Mouse (Mus musculus) right cerebral cortex, postnatal 4 days (tissue): ENCODE data around the gene Cst13.

Experiments used
- DNase-seq: peaks from one replicate; pipeline ENCODE4 v3.0.0-alpha.2; 2022

Gene Cst13

DNA sequence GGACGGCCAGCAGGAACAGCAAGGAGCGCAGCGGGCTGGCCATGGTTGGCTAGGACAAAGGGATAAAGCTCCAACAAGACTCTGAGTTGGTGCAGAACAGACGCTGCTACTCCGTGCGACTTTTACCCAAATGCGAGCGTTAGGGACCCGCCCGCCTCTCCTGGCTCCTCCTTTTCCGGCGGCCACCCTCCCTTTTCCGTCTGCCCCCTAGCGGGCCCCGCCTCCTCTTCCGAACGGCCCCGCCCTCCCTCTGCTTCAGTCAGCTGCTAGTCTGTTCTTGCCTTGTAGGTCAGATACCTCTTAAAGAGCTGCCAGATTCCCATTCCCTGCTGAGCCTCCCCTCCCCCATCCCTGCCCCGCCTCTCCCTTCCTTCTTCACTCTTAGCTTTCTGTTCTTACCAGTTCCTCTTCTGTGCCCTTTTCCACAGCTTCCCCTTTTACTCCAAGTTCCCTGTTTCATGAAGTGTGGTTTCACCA, 55.5 kb downstream of the Cst13 start, which contains the start of gene Cst3:
Cst3 (minus strand) TSS at position 358 of the 477 bp plus-strand sequence.
- peak; percentile 89 for DNase-seq

DNA sequence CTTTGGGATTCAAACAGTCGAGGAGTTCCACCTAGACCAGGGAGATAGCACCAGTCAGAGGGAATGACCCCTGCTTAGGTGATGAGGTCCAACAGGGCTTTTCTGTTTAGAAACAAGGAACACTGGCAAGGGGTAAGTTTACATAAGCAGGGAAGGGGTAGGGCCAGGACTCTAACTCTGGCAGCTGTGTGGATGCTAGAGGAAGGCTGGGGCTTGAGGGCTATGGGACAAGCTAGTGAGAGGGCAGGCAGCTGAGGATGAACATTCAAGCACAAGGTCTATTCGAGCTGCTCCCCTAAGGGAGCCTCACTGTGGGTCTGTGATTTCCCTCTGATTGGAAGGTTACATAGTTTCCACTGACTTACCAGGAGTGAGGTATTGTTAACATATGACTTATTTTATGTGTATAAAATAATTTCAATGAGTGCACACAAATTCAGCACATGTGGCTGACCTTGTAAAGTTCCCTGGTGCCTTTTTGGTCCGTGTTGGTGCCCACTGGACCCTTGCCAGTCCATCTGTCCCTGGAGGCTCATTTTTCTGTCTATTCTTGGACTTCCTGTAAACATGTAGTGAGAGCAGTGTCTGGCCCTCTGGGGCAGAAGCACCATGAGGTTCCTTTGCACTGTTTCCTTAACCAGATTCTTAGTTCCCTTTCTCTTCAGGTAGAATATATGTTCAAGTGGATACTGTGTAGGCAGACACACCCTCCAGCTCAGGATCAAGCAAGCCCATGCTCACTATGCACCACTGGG, 57.3 kb downstream of the Cst13 start:
- no peak for DNase-seq

DNA sequence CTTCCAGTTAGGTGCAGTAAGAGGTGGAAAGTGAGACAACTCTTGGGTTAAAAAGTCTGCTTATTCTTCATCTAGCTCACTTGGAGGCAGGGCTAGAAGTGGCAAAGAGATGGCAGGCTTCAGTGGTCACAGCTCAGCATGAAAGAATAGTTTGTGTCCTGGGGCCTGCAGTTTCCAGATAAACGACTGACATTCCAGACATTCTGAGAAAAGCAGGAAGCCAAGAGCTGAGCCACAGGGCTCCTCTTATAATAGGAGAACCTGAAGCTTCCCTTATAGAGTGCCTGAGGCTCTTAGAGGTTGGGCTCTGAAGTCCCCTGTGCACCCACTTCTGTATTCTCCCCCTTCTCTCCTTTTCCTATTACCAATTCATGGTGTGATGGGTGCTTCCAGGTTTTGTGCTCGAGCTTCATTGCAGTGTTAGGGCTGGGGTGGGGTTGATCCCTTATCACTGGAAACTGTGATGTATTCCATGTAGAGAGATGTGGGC, 58.8 kb downstream of the Cst13 start:
- no peak for DNase-seq

DNA sequence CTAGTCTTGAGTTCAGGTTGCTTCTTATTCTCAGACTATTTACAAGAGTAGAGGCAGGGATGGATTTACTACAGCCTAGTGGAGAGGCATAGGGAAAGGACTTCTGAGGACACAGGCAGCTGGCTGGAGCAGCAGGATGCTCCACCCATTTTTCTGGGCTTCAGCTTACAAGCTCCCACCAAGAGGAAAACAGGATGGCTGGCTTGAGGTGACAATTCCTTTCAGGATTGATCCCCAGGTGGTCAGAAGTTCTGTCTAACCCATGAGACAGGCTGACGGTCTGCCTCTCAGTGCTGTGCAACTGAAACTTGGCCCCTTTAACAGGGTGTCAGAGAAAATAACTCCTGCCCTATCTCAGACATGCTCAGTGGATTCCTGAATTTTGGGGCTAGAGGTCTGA, 59.3 kb downstream of the Cst13 start:
- no peak for DNase-seq
